ENCODE assay signal across 24 mouse cellular contexts in genomic region chr11:116442129-116442866, GRCm38 (mm10). TPM values are rescaled to one million over a fixed set of nuclear protein-coding genes. Genes with fewer than 3 reads are reported as not detected.
DNase-seq lines count a peak whose midpoint lies in the region; ATAC-seq lines count a peak whose summit lies in the region.
"Had no signal": no experiment of that assay in that cellular context is flagged by ENCODE, and none has a peak within 500 bp of the region (broad histone marks: within the 10 kb centered on the region; RNA-seq: fewer than 3 reads in every experiment).

No protein-coding gene starts in this region.

- no peak overlapping the region for H3K4me2 ChIP-seq in kidney, embryonic 15.5 days
- H3K4me2 ChIP-seq in kidney, embryonic 14.5 days (replicated peaks; ENCODE audit: low read depth, low read length): no peak overlapping the region
- no peak overlapping the region for H3K4me2 ChIP-seq in limb, embryonic 13.5 days (replicated peaks)
- H3K4me2 ChIP-seq: liver, embryonic 12.5 days; stomach, embryonic 15.5 days had no signal

- no peak for ATAC-seq in kidney, embryonic 15.5 days (replicated peaks; ENCODE audit: low FRiP score)
- ATAC-seq in kidney, embryonic 14.5 days (ENCODE audit: low FRiP score, low TSS enrichment): no peak
- no peak for ATAC-seq in limb, embryonic 13.5 days (ENCODE audit: low FRiP score, low read depth)
- ATAC-seq: activated CD4-positive, CD25-positive, alpha-beta regulatory T cell, adult 4 months; inflammation-experienced regulatory T-cells, adult 6 months; liver, embryonic 12.5 days had no signal

- no peak overlapping the region for H3K9ac ChIP-seq in kidney, embryonic 15.5 days
- no peak overlapping the region for H3K9ac ChIP-seq in kidney, embryonic 14.5 days (ENCODE audit: low read depth, low read length)
- peak overlapping the region; percentile 53; the same call in 1 of the 2 replicates for H3K9ac ChIP-seq in limb, embryonic 13.5 days
- H3K9ac ChIP-seq: liver, embryonic 12.5 days; stomach, embryonic 15.5 days had no signal

- H3K4me1 ChIP-seq in kidney, embryonic 15.5 days: peaks cover 62% of the 10 kb centered on the region
- H3K4me1 ChIP-seq in kidney, embryonic 14.5 days (ENCODE audit: control insufficient read depth, insufficient read depth, low read length): peaks cover 16% of the 10 kb centered on the region
- peaks cover 21% of the 10 kb centered on the region for H3K4me1 ChIP-seq in limb, embryonic 13.5 days

- H3K27me3 ChIP-seq in kidney, embryonic 15.5 days: peaks cover 12% of the 10 kb centered on the region
- peaks cover 11% of the 10 kb centered on the region; the same call in 1 of the 2 replicates for H3K27me3 ChIP-seq in kidney, embryonic 14.5 days (ENCODE audit: control insufficient read depth, insufficient read depth, low read length)
- H3K27me3 ChIP-seq in limb, embryonic 13.5 days: peaks cover 12% of the 10 kb centered on the region

- H3K9me3 ChIP-seq in kidney, embryonic 15.5 days (replicated peaks): no peaks in the 10 kb centered on the region
- no peaks in the 10 kb centered on the region for H3K9me3 ChIP-seq in kidney, embryonic 14.5 days (ENCODE audit: control insufficient read depth, low read length)
- H3K9me3 ChIP-seq in limb, embryonic 13.5 days: no peaks in the 10 kb centered on the region
- H3K9me3 ChIP-seq: liver, embryonic 12.5 days; stomach, embryonic 15.5 days had no signal

- WGBS in kidney, embryonic 15.5 days: 78% methylated on average over 15 of the region's 15 CpGs
- 77% methylated on average over 15 of the region's 15 CpGs for WGBS in kidney, embryonic 14.5 days
- WGBS in limb, embryonic 13.5 days: 78% methylated on average over 15 of the region's 15 CpGs

- peaks cover 17% of the 10 kb centered on the region for H3K36me3 ChIP-seq in kidney, embryonic 15.5 days
- H3K36me3 ChIP-seq in kidney, embryonic 14.5 days (ENCODE audit: control insufficient read depth, insufficient read depth, low read length): peaks cover 14% of the 10 kb centered on the region
- H3K36me3 ChIP-seq in limb, embryonic 13.5 days: peaks cover 20% of the 10 kb centered on the region

- peak overlapping the region; percentile 56; the same call in 1 of the 2 replicates for H3K27ac ChIP-seq in kidney, embryonic 15.5 days
- no peak overlapping the region for H3K27ac ChIP-seq in kidney, embryonic 14.5 days (ENCODE audit: low read depth, low read length)
- H3K27ac ChIP-seq in limb, embryonic 13.5 days: peak overlapping the region; percentile 22; the same call in 1 of the 2 replicates
- H3K27ac ChIP-seq: left cerebral cortex, adult 2 months; stomach, embryonic 15.5 days had no signal

- intact Hi-C loops in heart, postnatal 36 days (cut with DNase I): no loop called here

- DNase-seq in adrenal gland, adult 2 months: peak; percentile 42
- no peak for DNase-seq in adrenal gland, postnatal 4 days (ENCODE audit: low spot score in 2 of 2)
- peak; percentile 44 for DNase-seq in adrenal gland, postnatal 25 days
- DNase-seq in heart, postnatal 36 days: no peak
- DNase-seq in thymus, postnatal 4 days: no peak
- DNase-seq: cerebellum, adult 9-11 months; heart, adult 11 months; kidney, adult 2 months; kidney, postnatal 25 days; left cerebral cortex, postnatal 4 days; lung, adult 2 months; right cerebral cortex, postnatal 25 days had no signal

- H3K4me3 ChIP-seq in kidney, embryonic 15.5 days (replicated peaks): no peak overlapping the region
- H3K4me3 ChIP-seq in kidney, embryonic 14.5 days (ENCODE audit: low read length): no peak overlapping the region
- no peak overlapping the region for H3K4me3 ChIP-seq in limb, embryonic 13.5 days
- H3K4me3 ChIP-seq: left cerebral cortex, adult 2 months; liver, embryonic 12.5 days; stomach, embryonic 15.5 days had no signal

RNA-seq across cellular contexts. Expression of gene Ubald2, which starts 8.4 kb away (rescaled TPM):
- 10 to 100 TPM; 16.3 to 35.2 TPM for total RNA-seq in adrenal gland, adult 2 months (2021)
- 119 and 158 TPM in 2 replicates for polyA plus RNA-seq in adrenal gland, adult 2 months (2012; rRNA removed)
- 10 to 100 TPM; 62.1 to 63.9 TPM for total RNA-seq in adrenal gland, postnatal 4 days (2021)
- polyA plus RNA-seq in kidney, embryonic 15.5 days (2015; fragmentation: Nextera tagmentation; extraction: Ambion mirVana): 45.7 and 58.1 TPM in 2 replicates
- polyA plus RNA-seq in kidney, embryonic 14.5 days (2014; fragmentation: Nextera tagmentation; extraction: Ambion mirVana): 79.7 and 80.8 TPM in 2 replicates
- 27.9 and 48.4 TPM in 2 replicates for total RNA-seq in adrenal gland, postnatal 25 days (2021)
- 28.2 and 30.2 TPM in 2 replicates for polyA plus RNA-seq in limb, embryonic 13.5 days (2015; fragmentation: Nextera tagmentation; extraction: Ambion mirVana)
- 10 to 100 TPM; 40.4 to 44.9 TPM for total RNA-seq in heart, postnatal 36 days (2021)

RNA-seq across cellular contexts. Expression of gene Qrich2, which starts 23.7 kb away (rescaled TPM):
- not detected for total RNA-seq in adrenal gland, adult 2 months (2021)
- 0.06 TPM in 1 of 2 replicates, not detected in the other for polyA plus RNA-seq in adrenal gland, adult 2 months (2012; rRNA removed)
- under 1 TPM in 1 of 2 experiments, not detected in 1; 0.14 TPM for total RNA-seq in adrenal gland, postnatal 4 days (2021)
- polyA plus RNA-seq in kidney, embryonic 15.5 days (2015; fragmentation: Nextera tagmentation; extraction: Ambion mirVana): 0.14 and 0.30 TPM in 2 replicates
- polyA plus RNA-seq in kidney, embryonic 14.5 days (2014; fragmentation: Nextera tagmentation; extraction: Ambion mirVana): 0.34 and 0.39 TPM in 2 replicates
- total RNA-seq in adrenal gland, postnatal 25 days (2021): not detected in 2 replicates
- polyA plus RNA-seq in limb, embryonic 13.5 days (2015; fragmentation: Nextera tagmentation; extraction: Ambion mirVana): 0.17 and 0.24 TPM in 2 replicates
- under 1 TPM in 1 of 2 experiments, not detected in 1; 0.11 TPM for total RNA-seq in heart, postnatal 36 days (2021)
- total RNA-seq: gastrocnemius, adult 8-10 months; megakaryocyte-erythroid progenitor cell, adult 5-6 weeks; neutrophil, adult 5-6 weeks had no signal
- polyA plus RNA-seq: activated CD4-positive, CD25-positive, alpha-beta regulatory T cell, adult 4 months; forebrain, embryonic 11.5 days; inflammation-experienced regulatory T-cells, adult 6 months; liver, embryonic 12.5 days had no signal

RNA-seq across cellular contexts. Expression of gene Rnf157, which starts 29.5 kb away (rescaled TPM):
- 1 to 10 TPM; 6.8 to 7.2 TPM for total RNA-seq in adrenal gland, adult 2 months (2021)
- polyA plus RNA-seq in adrenal gland, adult 2 months (2012; rRNA removed): 4.6 and 5.5 TPM in 2 replicates
- 10 to 100 TPM; 20.0 to 22.0 TPM for total RNA-seq in adrenal gland, postnatal 4 days (2021)
- 12.4 and 12.5 TPM in 2 replicates for polyA plus RNA-seq in kidney, embryonic 15.5 days (2015; fragmentation: Nextera tagmentation; extraction: Ambion mirVana)
- 9.1 and 14.1 TPM in 2 replicates for polyA plus RNA-seq in kidney, embryonic 14.5 days (2014; fragmentation: Nextera tagmentation; extraction: Ambion mirVana)
- 8.5 and 8.9 TPM in 2 replicates for total RNA-seq in adrenal gland, postnatal 25 days (2021)
- polyA plus RNA-seq in limb, embryonic 13.5 days (2015; fragmentation: Nextera tagmentation; extraction: Ambion mirVana): 18.6 and 18.7 TPM in 2 replicates
- 1 to 10 TPM; 5.8 to 6.1 TPM for total RNA-seq in heart, postnatal 36 days (2021)

RNA-seq across cellular contexts. Expression of gene Prpsap1, which starts 51.7 kb away (rescaled TPM):
- 10 to 100 TPM; 76.0 to 85.0 TPM for total RNA-seq in adrenal gland, adult 2 months (2021)
- polyA plus RNA-seq in adrenal gland, adult 2 months (2012; rRNA removed): 223 and 257 TPM in 2 replicates
- total RNA-seq in adrenal gland, postnatal 4 days (2021): 100 to 1,000 TPM in 1 of 2 experiments, 10 to 100 TPM in 1; 95.7 to 103 TPM
- polyA plus RNA-seq in kidney, embryonic 15.5 days (2015; fragmentation: Nextera tagmentation; extraction: Ambion mirVana): 196 and 208 TPM in 2 replicates
- 160 and 212 TPM in 2 replicates for polyA plus RNA-seq in kidney, embryonic 14.5 days (2014; fragmentation: Nextera tagmentation; extraction: Ambion mirVana)
- 112 TPM in 2 replicates for total RNA-seq in adrenal gland, postnatal 25 days (2021)
- 189 and 199 TPM in 2 replicates for polyA plus RNA-seq in limb, embryonic 13.5 days (2015; fragmentation: Nextera tagmentation; extraction: Ambion mirVana)
- 10 to 100 TPM; 30.9 to 34.6 TPM for total RNA-seq in heart, postnatal 36 days (2021)

Comparison
In these comparisons a context has a peak if more than half of its experiments do, and no peak if none do; other contexts are left out.
1. DNase-seq: peak in adrenal gland, adult 2 months (single experiment) and adrenal gland, postnatal 25 days (single experiment); none in adrenal gland, postnatal 4 days (0 of 2), heart, postnatal 36 days (0 of 2) and thymus, postnatal 4 days (single experiment).